Mouse (Mus musculus): ENCODE measurements around the gene Cga. TPM values are rescaled to one million over a fixed set of nuclear protein-coding genes. Genes with fewer than 3 reads are reported as not detected.
"Not testable (repeated sequence)": the region's sequence is repeated elsewhere in the genome, so short reads cannot be mapped to it uniquely, and the experiment has no call there.

Cga gene
- total RNA-seq, 1 experiment from 2014 or later, result not detected

DNA sequence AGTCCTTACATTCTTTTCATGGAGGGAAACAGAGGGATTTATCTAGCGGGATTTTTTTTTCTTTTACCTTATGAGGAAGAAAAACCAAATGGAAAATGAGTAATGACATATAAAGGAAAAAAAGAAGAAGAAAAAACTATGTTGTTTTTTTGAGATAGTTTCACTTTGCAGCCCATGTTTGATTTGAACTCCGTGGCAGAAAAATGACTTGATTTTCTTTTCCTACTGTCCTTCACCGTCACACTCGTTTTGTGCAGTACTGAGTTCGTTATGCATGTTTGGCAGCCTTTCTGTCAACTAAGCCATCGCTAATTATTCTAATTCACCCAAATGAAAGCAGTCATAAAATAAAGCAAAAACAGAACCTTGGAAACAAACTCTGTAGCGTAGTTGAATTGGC is 6.3 kb upstream of the Cga start:
- ATAC-seq (ENCODE audit: extremely low read depth, insufficient number of reproducible peaks, low FRiP score, poor library complexity, severe bottlenecking), result no peak

DNA sequence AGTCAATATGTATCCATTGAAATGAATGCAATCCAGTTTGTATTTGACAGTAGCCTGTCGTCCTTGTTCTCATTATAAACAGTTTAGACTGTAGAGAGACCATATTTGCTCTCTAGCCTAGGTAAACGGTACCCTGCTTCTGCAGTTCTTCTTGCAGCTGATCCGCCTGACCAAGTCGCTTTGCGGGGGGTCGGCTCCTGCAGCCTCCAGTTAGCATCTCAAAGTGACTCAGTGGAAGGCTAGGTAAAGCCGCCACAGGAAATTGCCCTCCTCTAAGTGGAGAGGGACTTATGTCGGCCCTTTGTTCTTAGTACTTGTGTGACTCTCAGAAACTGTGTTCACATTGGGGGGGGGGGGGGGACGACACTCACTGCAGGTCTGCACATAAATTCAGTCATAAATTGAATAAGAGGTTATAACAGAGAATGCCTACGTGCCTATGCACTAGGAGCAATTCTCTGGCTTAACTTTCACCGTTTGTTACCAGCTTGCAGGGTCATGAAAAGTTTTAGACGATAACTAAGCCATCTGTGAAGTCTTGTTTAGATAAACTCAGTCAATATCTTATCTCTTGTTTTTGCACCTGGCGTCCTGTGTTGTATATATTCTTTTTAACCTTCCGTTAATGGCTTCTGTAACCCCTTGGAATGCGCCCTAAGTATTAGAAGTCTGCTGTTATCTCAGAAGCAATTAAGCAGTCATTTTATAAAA is 4.3 kb upstream of the Cga start:
- no peak for ATAC-seq (ENCODE audit: extremely low read depth, insufficient number of reproducible peaks, low FRiP score, poor library complexity, severe bottlenecking)

DNA sequence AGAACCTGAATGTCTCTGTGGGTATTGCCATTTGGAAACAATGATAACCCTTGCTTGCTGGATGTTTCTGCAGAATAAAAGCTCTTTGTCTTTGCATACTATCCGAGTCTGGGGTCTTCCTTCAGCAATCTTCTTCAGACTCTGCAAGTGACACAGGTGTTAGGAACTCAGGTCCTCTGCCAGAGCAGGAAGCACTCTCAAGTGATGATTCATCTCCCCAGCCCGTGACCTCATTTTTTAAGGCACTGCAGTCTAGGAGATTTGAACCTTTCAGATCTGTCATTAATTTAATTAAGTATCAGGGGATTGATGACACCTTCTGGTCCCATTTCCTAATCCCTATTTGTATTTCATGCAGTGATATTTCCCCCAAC is 3.8 kb upstream of the Cga start:
- no peak for ATAC-seq (ENCODE audit: extremely low read depth, insufficient number of reproducible peaks, low FRiP score, poor library complexity, severe bottlenecking)

DNA sequence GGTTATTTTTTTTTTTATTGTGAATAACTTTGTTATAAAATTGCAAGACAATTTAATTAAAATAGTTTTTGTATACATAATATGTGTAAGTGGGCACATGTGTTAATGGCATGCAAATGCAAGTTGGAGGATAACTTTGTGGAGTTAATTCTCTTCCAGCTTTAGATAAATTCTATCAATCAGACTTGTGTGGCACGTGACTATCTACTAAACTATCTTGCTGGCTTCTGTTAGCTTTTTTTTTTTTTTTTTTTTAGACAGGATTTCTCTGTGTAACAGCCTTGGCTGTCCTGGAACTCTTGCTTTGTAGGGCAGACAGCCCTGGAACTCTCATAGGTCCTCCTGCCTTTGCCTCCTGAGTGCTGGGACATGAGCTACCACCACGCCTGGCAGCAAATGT is 4.9 kb downstream of the Cga start:
- no peak for ATAC-seq (ENCODE audit: extremely low read depth, insufficient number of reproducible peaks, low FRiP score, poor library complexity, severe bottlenecking)

DNA sequence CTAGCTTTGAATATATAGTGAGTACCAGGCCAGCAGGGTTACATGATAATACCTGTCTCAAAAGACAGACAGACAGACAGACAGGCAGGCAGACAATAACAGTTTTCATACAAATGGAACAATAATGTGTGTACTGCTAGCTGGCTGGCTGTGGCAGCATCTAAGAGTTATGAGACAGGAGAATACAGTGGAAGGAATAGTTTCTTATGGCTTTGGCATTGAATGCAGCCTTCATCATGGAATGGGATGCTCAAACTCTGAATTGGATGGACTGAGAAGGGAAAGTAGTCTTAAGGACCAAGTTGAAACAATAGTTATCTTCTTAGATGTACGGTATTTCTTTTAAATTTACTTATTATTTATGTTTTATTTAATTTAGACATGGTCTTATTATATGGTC is 5.7 kb downstream of the Cga start:
- ATAC-seq (ENCODE audit: extremely low read depth, insufficient number of reproducible peaks, low FRiP score, poor library complexity, severe bottlenecking), result no peak

DNA sequence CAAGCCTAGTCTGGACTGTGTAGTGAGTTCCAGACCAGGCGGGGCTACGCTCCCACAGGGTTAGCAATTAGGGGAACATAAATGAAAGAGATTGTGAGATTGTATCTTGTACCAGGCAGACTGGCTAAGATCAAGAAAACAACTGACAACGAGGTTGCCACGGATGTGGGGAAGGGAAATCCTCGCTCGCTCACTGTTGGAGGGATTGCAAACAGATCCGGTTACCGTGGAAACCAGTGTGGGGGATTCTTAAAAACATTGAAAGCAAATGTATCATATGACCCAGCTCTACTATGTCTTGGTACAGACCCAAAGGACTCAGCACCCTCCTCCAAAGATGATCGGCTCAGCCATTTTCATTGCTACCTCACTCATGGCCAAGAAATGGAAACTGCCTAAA is 6.6 kb downstream of the Cga start:
- no peak for ATAC-seq (ENCODE audit: extremely low read depth, insufficient number of reproducible peaks, low FRiP score, poor library complexity, severe bottlenecking)

DNA sequence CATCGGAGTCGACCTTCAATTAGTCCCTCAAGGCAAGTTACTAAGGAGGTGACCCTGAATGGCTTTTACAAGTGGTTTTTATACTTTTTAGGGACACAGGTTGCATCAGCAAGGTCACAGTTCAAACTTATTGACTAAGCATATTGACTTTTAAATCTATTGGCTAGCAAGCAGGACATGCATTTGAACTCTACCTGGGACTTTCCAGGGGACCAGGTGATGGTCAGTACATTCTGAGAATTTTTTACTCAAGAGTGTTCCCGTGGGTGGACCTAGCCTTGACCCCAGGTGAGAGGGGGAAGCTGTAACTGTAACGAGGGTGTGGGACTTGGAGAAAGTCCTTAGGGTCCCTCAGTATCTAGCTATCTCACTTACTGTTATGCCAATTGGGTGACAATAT is 7.6 kb downstream of the Cga start:
- no peak for ATAC-seq (ENCODE audit: extremely low read depth, insufficient number of reproducible peaks, low FRiP score, poor library complexity, severe bottlenecking)

DNA sequence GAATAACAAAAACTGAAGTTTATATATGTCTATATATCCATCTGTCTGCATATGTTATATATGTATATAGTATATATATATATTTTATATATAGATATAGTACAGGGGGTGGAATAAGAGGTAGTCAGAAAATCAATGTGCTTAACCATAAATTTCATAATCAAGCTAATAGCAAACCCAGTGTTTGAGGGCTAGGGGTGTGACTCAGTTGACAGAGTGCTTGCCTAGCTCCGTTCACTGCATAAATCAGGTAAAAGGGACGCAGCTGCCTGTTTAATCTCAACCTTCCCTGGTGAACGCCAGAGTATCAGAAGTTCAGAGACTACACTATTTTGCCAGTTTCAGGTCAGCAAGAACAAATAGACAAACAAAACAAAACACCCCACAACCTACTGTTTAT is 8.0 kb downstream of the Cga start:
- not testable (repeated sequence) for ATAC-seq (ENCODE audit: extremely low read depth, insufficient number of reproducible peaks, low FRiP score, poor library complexity, severe bottlenecking)

DNA sequence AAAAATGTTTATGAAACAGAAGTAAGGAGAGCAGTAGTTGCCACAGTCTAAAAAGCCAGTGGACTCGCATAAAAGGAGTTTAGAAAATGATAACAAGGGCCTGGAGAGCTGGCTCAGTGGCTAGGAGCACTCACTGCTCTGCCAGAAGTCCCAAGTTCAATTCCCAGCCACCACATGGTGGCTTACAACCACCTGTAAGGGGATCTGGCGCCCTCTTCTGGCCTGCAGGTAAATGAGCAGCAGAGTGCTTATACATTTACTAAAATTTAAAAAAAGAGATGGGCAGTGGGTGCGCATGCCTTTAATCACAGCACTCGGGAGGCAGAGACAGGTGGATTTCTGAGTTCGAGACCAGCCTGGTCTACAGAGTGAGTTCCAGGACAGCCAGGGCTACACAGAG is 11.8 kb downstream of the Cga start:
- no peak for ATAC-seq (ENCODE audit: extremely low read depth, insufficient number of reproducible peaks, low FRiP score, poor library complexity, severe bottlenecking)

DNA sequence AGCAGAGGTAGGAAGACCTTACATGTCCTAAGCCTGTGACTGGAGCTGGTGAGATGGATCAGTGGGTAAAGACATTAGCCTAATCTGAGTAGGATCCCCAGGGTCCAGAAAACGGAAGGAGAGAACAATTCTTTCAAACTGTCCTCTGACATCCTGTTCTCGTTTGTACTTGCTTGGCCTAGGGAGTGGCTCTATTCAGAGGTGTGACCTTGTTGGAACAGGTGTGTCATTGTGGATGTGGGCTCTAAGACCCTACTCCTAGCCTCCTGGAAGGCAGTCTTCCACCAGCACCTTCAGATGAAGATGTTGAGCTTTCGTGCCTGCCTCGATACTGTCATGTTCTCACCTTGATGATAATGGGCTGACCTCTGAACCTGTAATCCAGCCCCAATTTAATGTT is 12.6 kb downstream of the Cga start:
- no peak for ATAC-seq (ENCODE audit: extremely low read depth, insufficient number of reproducible peaks, low FRiP score, poor library complexity, severe bottlenecking)

DNA sequence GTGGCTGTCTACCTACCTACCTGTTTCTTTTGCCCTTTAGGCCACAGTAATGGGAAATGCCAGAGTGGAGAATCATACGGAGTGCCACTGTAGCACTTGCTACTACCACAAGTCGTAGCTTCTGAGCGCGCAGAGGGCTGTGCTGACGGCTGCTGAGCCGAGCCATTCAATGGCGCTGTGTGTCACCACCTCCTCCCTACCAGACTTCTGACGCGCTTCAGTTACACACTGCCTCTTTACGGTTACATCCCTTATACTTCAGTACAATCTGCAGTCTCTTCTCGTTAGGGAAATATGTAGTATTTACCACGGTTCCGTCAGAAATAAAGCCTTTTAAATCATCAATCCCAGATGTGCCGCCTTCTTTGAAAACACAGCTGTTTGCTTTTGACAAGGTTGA is 13.4 kb downstream of the Cga start:
- ATAC-seq (ENCODE audit: extremely low read depth, insufficient number of reproducible peaks, low FRiP score, poor library complexity, severe bottlenecking), result no peak

DNA sequence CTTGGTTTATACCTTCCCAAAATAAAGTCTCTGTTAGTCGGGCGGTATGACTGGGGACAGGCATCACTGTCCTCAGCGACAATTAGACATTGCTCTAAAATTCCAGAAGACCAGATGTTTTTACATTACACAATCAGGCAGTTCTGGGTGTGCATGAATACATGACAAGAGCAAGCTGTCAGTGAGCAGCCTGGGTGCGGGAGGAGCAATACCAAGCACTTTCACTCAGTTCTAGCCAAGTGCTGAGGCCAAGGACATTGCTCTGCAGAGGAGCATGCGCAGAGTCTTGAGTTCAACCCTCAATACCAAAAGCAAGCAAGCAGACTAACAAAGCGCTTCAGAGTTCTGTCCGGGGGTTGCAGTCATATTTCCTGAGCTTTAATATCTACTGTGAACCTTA is 14.5 kb downstream of the Cga start:
- no peak for ATAC-seq (ENCODE audit: extremely low read depth, insufficient number of reproducible peaks, low FRiP score, poor library complexity, severe bottlenecking)

DNA sequence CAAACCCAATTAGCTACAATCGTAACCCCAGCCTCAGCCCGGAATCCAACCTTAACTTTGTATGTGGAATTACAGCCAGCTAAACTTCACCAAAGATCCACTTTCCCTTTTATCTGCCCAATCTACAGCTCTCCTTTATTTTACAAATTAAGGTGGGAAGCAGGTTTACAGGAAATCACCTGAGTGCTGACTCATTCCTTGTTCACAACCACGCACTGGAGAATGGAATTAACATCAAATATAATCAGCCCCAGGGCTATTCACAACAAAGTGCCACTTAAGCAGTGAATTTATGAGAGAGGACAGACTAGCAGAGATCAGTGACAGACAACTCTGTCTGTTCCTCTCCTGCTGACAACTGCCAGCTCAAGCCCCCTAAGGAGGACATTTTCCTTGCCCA is 17.8 kb downstream of the Cga start:
- ATAC-seq (ENCODE audit: extremely low read depth, insufficient number of reproducible peaks, low FRiP score, poor library complexity, severe bottlenecking), result no peak

DNA sequence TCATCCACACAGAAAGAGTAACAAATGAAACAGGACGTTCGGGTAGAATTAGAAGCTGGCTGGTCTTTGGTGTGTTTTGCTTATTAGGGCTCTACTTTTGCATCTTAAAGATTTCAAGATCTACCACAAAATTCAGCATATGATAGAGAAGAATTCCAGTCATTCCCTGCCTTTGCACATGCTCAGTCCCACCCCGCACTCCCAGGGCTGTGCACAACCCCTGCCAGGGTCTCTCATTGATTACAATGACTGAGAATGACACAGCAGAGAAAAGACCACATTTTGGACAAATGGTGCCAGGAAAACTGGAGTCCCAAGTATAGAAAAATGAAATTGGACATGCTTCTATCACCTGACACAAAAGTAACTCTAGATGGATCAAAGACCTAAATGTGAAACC is 18.6 kb downstream of the Cga start:
- ATAC-seq (ENCODE audit: extremely low read depth, insufficient number of reproducible peaks, low FRiP score, poor library complexity, severe bottlenecking), result no peak

DNA sequence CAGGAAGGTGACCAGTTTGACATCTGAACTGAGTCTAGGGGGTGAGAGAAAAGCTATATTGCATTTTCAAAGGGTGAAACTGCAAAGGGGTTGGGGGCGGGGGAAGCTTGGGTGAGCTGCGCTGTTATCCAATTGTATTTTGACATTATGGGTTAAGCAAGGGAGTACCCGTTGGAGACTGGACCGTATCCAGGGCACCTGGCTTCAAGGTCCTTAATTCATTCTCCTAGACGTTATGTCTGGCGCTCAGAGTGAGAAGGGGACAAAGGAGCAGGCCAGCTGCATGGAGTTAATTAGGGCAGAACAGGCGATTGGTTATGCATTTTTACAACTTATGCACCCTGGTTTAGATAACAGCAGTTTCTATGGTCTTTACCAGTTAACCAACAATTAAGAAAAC is 23.8 kb downstream of the Cga start:
- ATAC-seq (ENCODE audit: extremely low read depth, insufficient number of reproducible peaks, low FRiP score, poor library complexity, severe bottlenecking), result no peak

DNA sequence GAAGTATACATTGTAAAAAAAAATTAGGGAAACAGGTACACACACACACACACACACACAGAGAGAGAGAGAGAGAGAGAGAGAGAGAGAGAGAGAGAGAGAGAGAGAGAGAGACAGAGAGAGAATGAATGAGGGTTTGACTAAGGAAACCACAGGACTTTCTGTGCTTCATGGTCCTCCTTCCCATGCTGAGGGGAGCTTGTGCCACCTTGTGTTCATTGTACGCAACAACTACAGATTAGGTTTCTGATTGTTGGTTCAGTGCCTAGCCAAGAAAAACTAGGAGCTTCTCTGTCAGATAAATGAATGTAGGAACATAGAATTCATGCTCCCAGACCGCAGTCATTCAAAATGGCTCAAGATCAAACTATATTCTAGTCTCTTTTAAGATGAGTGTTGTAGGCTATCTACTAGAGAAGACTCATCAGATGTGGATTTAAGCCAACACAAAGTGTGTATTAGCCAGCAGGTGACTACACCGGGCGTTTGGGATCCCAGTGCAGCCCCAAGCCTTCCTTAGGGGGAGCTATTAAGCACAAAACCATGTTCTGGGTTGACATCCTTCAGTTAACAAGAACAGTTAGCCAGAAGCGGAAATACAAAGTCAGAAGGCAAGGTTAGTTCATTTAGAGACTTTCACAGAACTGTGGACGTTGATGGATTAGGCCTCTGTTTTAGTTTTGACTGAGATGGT is 28.7 kb downstream of the Cga start:
- peak; percentile 69; the same call in 1 of the 2 replicates for ATAC-seq (ENCODE audit: extremely low read depth, insufficient number of reproducible peaks, low FRiP score, poor library complexity, severe bottlenecking)

DNA sequence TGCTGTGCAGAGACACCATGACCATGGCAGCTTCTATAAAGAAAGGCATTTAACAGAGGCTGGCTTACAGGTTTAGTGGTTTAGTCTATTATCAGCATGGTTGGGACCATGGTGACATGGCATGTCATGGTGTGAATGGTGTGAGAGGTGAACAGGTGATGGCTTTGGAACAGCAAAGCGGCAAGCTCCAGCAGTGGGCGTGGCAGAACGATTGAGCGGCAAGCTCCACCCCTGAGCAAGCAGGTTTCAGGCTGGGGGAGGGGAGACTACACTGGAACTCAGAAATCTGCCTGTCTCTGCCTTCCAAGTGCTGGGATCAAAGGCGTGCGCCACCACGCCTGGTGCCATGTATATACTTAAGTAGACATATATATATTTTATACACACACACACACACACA is 34.8 kb downstream of the Cga start:
- ATAC-seq (ENCODE audit: extremely low read depth, insufficient number of reproducible peaks, low FRiP score, poor library complexity, severe bottlenecking), result not testable (repeated sequence)

DNA sequence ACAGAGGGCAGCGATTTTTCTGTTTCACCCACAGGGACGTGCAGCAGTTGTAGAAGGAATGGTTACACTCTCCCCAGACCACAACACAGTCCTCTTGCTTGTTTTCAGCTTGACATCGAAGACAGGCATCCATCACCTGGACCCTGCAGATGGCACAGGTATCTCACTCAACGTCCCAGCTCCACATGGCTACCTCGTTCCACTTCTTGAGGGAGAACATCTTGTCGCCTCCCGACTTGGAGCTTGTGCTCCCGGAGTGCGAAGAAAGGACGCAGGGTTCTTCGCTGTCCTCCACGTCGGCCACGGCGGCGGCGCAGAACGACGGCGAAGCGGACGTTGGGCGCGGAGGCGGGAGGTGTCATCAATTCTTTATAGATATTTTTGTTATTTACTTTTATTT is 47.5 kb downstream of the Cga start:
- ATAC-seq (ENCODE audit: extremely low read depth, insufficient number of reproducible peaks, low FRiP score, poor library complexity, severe bottlenecking), result no peak

DNA sequence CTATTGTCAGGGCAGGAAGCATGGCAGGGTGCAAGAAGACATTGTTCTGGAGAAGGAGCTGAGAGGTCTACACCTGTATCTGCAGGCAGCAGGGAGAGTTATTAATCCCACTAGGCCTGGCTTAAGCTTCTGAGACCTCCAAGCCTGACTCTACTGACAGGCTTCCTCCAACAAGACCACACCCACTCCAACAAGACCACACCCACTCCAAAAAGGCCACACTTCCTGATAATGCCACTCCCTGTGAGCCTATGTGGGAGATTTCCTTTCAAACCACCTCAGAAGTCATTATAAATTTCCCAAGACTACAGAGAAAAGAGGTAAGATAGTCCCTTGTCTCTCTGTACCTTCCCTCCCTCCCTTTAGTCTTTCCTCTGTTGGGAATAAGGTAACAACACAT is 53.6 kb downstream of the Cga start:
- ATAC-seq (ENCODE audit: extremely low read depth, insufficient number of reproducible peaks, low FRiP score, poor library complexity, severe bottlenecking), result no peak

DNA sequence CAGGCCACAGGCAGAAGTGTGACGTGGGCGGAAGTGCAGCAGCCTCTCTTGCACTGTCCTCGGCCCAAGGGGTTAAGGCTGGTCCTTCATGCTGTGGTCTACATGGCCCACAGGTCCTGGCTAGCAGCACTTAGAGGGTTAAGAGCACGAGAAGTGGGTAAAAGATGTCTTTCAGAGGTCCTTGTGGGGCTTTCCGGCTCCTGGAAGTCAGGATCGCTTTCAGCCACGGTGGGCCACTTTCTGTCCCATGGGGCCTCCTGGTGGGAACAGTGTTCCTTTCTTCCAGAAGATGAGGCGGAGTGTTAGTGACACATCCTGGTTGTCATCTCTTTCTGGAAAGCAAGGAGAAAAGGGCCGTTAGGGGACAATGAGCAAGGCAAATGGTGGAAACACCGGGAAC is 60.1 kb downstream of the Cga start:
- ATAC-seq (ENCODE audit: extremely low read depth, insufficient number of reproducible peaks, low FRiP score, poor library complexity, severe bottlenecking), result no peak

Measured in neutrophil, adult 5-6 weeks (primary cell).